Mouse (Mus musculus): ENCODE results near the gene Ddx18. TPM values are rescaled to one million over a fixed set of nuclear protein-coding genes. Genes with fewer than 3 reads are reported as not detected.

The Ddx18 gene
- polyA plus RNA-seq, 1 experiment from 2014 or later, result 53.9 TPM

GRCm38 (mm10) chr1:121557861-121558260 is 9.9 kb downstream of the Ddx18 start:
- Histone ChIP-seq H3K27ac (replicated peaks) (no peak overlapping the region), H3K4me1 (no peaks in the 10 kb centered on the region), H3K9ac (no peak overlapping the region), H3K9me3 (replicated peaks) (no peaks in the 10 kb centered on the region), H3K36me3 (peaks cover 92% of the 10 kb centered on the region), H3K4me2 (replicated peaks) (no peak overlapping the region), H3K4me3 (replicated peaks) (no peak overlapping the region), H3K27me3 (no peaks in the 10 kb centered on the region)
- ATAC-seq (ENCODE audit: insufficient number of reproducible peaks, low FRiP score, low TSS enrichment, low read depth), result no peak
- 87% methylated on average over 5 of the region's 5 CpGs for WGBS

DNA sequence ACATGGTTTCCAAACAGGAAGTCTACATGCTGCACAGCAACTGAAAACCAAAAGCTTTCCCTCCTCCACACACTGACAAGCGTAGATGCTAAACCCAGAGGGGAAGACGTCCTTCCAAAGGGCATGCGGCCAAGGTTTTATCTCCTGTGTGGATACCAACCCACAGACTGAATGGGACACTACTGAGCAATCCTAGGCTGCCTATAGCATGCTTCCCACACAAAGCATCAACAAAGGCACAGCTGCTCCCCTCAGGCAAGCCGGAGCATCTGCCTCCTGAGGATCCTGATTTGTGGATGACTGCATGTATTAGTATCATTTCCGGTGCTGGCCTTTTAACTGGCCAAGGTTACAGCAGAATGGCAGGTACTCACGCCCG is 16.3 kb downstream of the Ddx18 start:
- Histone ChIP-seq H3K9me3 (replicated peaks) (no peaks in the 10 kb centered on the region), H3K9ac (no peak overlapping the region), H3K36me3 (peaks cover 49% of the 10 kb centered on the region), H3K4me2 (replicated peaks) (no peak overlapping the region), H3K4me3 (replicated peaks) (no peak overlapping the region), H3K27me3 (no peaks in the 10 kb centered on the region), H3K27ac (replicated peaks) (no peak overlapping the region), H3K4me1 (no peaks in the 10 kb centered on the region)
- 87% methylated on average over 7 of the region's 7 CpGs for WGBS
- no peak for ATAC-seq (ENCODE audit: insufficient number of reproducible peaks, low FRiP score, low TSS enrichment, low read depth)

DNA sequence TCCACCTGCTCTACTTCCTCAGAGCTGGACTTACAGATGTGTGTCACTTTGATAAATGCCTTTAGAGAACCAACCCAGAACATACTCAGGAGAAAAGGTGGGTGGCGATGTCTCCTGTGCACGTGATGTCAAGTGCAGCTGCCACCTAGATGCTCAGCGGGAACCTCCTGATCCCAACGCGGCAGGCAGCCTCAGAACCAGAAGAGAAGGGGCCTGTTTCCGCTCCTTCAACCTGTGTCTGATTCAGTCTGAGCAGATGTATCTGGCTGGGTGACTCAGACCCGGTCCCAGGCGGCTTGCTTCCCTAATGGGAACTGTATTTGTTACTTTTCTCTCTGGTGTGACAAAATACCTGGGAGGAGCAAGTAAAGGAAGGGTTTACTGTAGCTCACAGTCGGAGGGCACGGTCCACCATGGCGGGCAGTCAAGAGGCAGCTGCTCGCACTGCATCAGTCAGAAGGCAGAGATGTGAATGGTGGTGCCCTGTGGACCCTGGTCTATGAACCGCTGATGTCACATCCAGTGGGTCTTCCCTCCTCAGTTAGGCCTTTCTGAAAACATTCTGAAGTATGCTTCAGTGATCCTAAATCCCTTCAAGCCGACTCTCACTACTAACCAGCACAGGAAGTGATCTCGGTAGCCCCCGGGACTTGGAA is 16.9 kb downstream of the Ddx18 start:
- Histone ChIP-seq H3K36me3 (peaks cover 44% of the 10 kb centered on the region), H3K27ac (replicated peaks) (no peak overlapping the region), H3K4me3 (replicated peaks) (no peak overlapping the region), H3K4me1 (no peaks in the 10 kb centered on the region), H3K27me3 (no peaks in the 10 kb centered on the region), H3K4me2 (replicated peaks) (no peak overlapping the region), H3K9ac (no peak overlapping the region), H3K9me3 (replicated peaks) (no peaks in the 10 kb centered on the region)
- no peak for ATAC-seq (ENCODE audit: insufficient number of reproducible peaks, low FRiP score, low TSS enrichment, low read depth)
- 85% methylated on average over 16 of the region's 16 CpGs for WGBS

DNA sequence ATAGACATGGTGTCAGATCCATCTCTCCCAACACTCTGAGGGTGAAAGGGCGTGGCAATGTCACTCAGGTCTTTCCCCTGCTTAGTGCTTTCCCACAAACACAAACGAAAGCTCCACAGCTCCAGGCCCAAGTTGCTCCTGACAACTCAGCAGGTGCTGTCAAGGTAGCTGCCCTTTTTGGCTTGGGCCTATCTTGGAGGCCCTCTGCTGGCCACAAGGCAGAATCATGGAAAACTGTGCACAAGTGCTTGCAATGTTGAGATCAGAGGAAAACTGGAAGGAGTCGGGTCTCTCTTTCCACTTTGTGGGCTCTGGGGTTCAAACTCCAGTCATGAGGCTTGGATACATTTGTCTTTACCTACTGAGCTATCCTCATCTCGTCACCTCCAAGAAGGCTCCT is 18.3 kb downstream of the Ddx18 start:
- no peak overlapping the region for H3K4me3 ChIP-seq (replicated peaks)
- no peak overlapping the region for H3K9ac ChIP-seq
- peaks cover 30% of the 10 kb centered on the region for H3K36me3 ChIP-seq
- H3K4me2 ChIP-seq (replicated peaks), result no peak overlapping the region
- H3K27ac ChIP-seq (replicated peaks), result no peak overlapping the region
- 69% methylated on average over 4 of the region's 4 CpGs for WGBS
- H3K27me3 ChIP-seq, result no peaks in the 10 kb centered on the region
- H3K4me1 ChIP-seq, result no peaks in the 10 kb centered on the region
- no peak for ATAC-seq (ENCODE audit: insufficient number of reproducible peaks, low FRiP score, low TSS enrichment, low read depth)
- no peaks in the 10 kb centered on the region for H3K9me3 ChIP-seq (replicated peaks)

- no peaks in the 10 kb centered on the region for H3K9me3 ChIP-seq (replicated peaks)
- ATAC-seq (ENCODE audit: insufficient number of reproducible peaks, low FRiP score, low TSS enrichment, low read depth), result no peak
- WGBS, result 90% methylated on average over 4 of the region's 4 CpGs
- H3K4me3 ChIP-seq (replicated peaks), result no peak overlapping the region
- H3K36me3 ChIP-seq, result peaks cover 24% of the 10 kb centered on the region
- H3K4me1 ChIP-seq, result no peaks in the 10 kb centered on the region
- H3K27ac ChIP-seq (replicated peaks), result no peak overlapping the region
- H3K4me2 ChIP-seq (replicated peaks), result no peak overlapping the region
- no peak overlapping the region for H3K9ac ChIP-seq
- H3K27me3 ChIP-seq, result no peaks in the 10 kb centered on the region
These were observed 19.1 kb downstream of the Ddx18 start for GRCm38 (mm10) chr1:121548667-121549066.

DNA sequence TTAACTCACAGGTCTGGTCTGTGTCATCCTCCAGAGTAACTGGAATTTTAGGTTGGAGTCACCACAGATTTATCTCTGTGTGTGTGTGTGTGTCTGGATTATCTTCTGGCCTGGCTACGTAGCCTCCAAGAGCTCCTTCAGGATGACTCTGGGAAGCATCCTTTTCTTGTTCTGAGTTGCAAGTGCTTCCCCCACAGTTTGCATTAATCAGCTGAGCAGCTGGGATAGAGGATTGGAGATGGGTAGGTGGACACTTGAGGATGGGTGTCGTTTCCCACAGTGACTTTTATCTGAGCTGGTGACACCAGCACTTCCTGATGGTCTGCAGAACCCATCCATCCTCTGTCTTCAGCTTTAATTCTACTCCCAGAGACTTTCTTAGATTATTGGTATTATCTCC is 20.9 kb downstream of the Ddx18 start:
- no peak for ATAC-seq (ENCODE audit: insufficient number of reproducible peaks, low FRiP score, low TSS enrichment, low read depth)
- Histone ChIP-seq H3K27ac (replicated peaks) (no peak overlapping the region), H3K4me2 (replicated peaks) (no peak overlapping the region), H3K36me3 (peaks cover 9% of the 10 kb centered on the region; the same call in 1 of the 2 replicates), H3K4me1 (no peaks in the 10 kb centered on the region), H3K27me3 (no peaks in the 10 kb centered on the region), H3K9ac (no peak overlapping the region), H3K9me3 (replicated peaks) (no peaks in the 10 kb centered on the region), H3K4me3 (replicated peaks) (no peak overlapping the region)
- 85% methylated on average over 2 of the region's 2 CpGs for WGBS

GRCm38 (mm10) chr1:121540361-121540760 is 27.4 kb downstream of the Ddx18 start:
- no peak for ATAC-seq (ENCODE audit: insufficient number of reproducible peaks, low FRiP score, low TSS enrichment, low read depth)
- no peak overlapping the region for H3K9ac ChIP-seq
- H3K4me1 ChIP-seq, result no peaks in the 10 kb centered on the region
- H3K9me3 ChIP-seq (replicated peaks), result no peaks in the 10 kb centered on the region
- H3K27ac ChIP-seq (replicated peaks), result no peak overlapping the region
- WGBS, result 80% methylated on average over 8 of the region's 8 CpGs
- H3K4me2 ChIP-seq (replicated peaks), result no peak overlapping the region
- no peaks in the 10 kb centered on the region for H3K36me3 ChIP-seq
- H3K4me3 ChIP-seq (replicated peaks), result no peak overlapping the region
- no peaks in the 10 kb centered on the region for H3K27me3 ChIP-seq

- Histone ChIP-seq H3K9me3 (replicated peaks) (no peaks in the 10 kb centered on the region), H3K27ac (replicated peaks) (no peak overlapping the region), H3K36me3 (no peaks in the 10 kb centered on the region), H3K4me2 (replicated peaks) (no peak overlapping the region), H3K27me3 (peaks cover 21% of the 10 kb centered on the region), H3K4me1 (peaks cover 15% of the 10 kb centered on the region), H3K4me3 (replicated peaks) (no peak overlapping the region), H3K9ac (no peak overlapping the region)
- ATAC-seq (ENCODE audit: insufficient number of reproducible peaks, low FRiP score, low TSS enrichment, low read depth), result no peak
- WGBS, result 72% methylated on average over 7 of the region's 7 CpGs
These were observed 36.4 kb downstream of the Ddx18 start for GRCm38 (mm10) chr1:121531439-121531838.

DNA sequence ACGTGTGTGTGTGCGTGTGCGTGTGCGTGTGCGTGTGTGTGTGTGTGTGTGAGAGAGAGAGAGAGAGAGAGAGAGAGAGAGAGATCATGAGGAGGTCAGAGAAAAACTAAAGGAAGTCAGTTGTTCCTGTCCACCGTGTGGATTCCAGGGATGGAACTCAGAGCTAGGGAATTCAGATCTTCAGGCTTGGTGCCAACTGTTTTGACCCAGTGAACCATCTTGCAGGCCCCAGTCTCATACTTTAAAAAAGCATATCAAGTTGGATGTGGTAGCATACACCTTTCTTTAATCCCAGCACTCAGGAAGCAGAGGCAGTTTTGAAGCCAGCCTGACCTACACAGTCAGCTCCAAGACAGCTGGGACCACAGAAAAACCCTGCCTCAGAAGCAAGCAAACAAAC is 38.5 kb downstream of the Ddx18 start:
- no peaks in the 10 kb centered on the region for H3K9me3 ChIP-seq (replicated peaks)
- no peaks in the 10 kb centered on the region for H3K36me3 ChIP-seq
- no peak overlapping the region for H3K4me3 ChIP-seq (replicated peaks)
- peaks cover 15% of the 10 kb centered on the region for H3K4me1 ChIP-seq
- H3K27ac ChIP-seq (replicated peaks), result no peak overlapping the region
- 81% methylated on average over 6 of the region's 6 CpGs for WGBS
- ATAC-seq (ENCODE audit: insufficient number of reproducible peaks, low FRiP score, low TSS enrichment, low read depth), result no peak
- no peak overlapping the region for H3K9ac ChIP-seq
- no peak overlapping the region for H3K4me2 ChIP-seq (replicated peaks)
- H3K27me3 ChIP-seq, result peaks cover 28% of the 10 kb centered on the region

GRCm38 (mm10) chr1:121528399-121528720 is 39.4 kb downstream of the Ddx18 start, which contains the start of gene Htr5b:
TSS of gene Htr5b (minus strand) at chr1:121528465.
- Histone ChIP-seq H3K27me3 (peaks cover 28% of the 10 kb centered on the region), H3K4me2 (replicated peaks) (peak within 1 kb of the TSS; percentile 70), H3K4me3 (replicated peaks) (peak within 1 kb of the TSS; percentile 39), H3K9me3 (replicated peaks) (no peaks in the 10 kb centered on the region), H3K27ac (replicated peaks) (no peak within 1 kb of the TSS), H3K36me3 (no peaks in the 10 kb centered on the region), H3K4me1 (peaks cover 15% of the 10 kb centered on the region), H3K9ac (no peak within 1 kb of the TSS)
- 2% methylated on average over 11 of the region's 11 CpGs for WGBS
- peak; percentile 81 for ATAC-seq (ENCODE audit: insufficient number of reproducible peaks, low FRiP score, low TSS enrichment, low read depth)

GRCm38 (mm10) chr1:121527600-121528398 is 40.0 kb downstream of the Ddx18 start:
- Histone ChIP-seq H3K9ac (no peak overlapping the region), H3K4me3 (replicated peaks) (peak overlapping the region; percentile 39), H3K4me1 (peaks cover 15% of the 10 kb centered on the region), H3K4me2 (replicated peaks) (peak overlapping the region; percentile 70), H3K9me3 (replicated peaks) (no peaks in the 10 kb centered on the region), H3K27me3 (peaks cover 28% of the 10 kb centered on the region), H3K27ac (replicated peaks) (no peak overlapping the region), H3K36me3 (no peaks in the 10 kb centered on the region)
- 11% methylated on average over 55 of the region's 55 CpGs for WGBS
- ATAC-seq (ENCODE audit: insufficient number of reproducible peaks, low FRiP score, low TSS enrichment, low read depth), result no peak

DNA sequence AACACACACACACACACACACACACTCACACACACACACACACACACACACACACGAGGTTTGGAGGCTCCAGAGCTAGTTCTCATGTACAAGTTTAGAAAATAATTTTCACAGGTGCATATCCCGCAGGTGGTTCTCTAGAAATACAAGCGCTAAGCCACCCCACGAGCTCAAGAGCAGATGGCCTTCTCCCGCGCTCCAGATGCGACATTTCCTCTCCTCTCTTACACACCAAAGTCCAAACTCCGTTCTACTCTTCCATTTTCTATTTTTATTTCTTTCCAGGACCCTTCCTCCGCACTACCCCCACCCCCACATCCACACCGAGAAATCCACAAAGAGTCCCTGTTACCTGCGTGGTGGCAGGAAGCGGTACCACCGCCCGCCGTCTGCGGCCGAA is 40.7 kb downstream of the Ddx18 start:
- Histone ChIP-seq H3K27ac (replicated peaks) (no peak overlapping the region), H3K4me1 (peaks cover 15% of the 10 kb centered on the region), H3K4me3 (replicated peaks) (peak overlapping the region; percentile 39), H3K9ac (no peak overlapping the region), H3K27me3 (peaks cover 28% of the 10 kb centered on the region), H3K36me3 (no peaks in the 10 kb centered on the region), H3K4me2 (replicated peaks) (peak overlapping the region; percentile 70), H3K9me3 (replicated peaks) (no peaks in the 10 kb centered on the region)
- no peak for ATAC-seq (ENCODE audit: insufficient number of reproducible peaks, low FRiP score, low TSS enrichment, low read depth)
- 48% methylated on average over 17 of the region's 17 CpGs for WGBS
